Mouse (Mus musculus) heart, postnatal 14 days (tissue): ENCODE measurements at regions not wholly inside any gene's neighbourhood (a gene's known extent, or its start where the extent isn't known, plus 50 kb on each side); places are given as distances from the start of the nearest gene placed in this dataset.

Source experiments
- DNase-seq, 2 experiments: peaks; one replicate each; pipeline ENCODE4 v3.0.0; 2021 to 2022
- intact Hi-C: fragments of 180-260 bp; cut with DNase I; formaldehyde crosslinking; loops from one replicate; pipeline ENCODE4 v1.15.1; 2025

GRCm38 (mm10) chr7:106440900-106441506 is 225.9 kb upstream of the Gvin1 start:
- DNase-seq = peak in 1 of 2 experiments; percentile 2
- intact Hi-C loops = no loop called here
